Mouse (Mus musculus) layer of hippocampus, postnatal 36 days (tissue): ENCODE data around the gene Olfr1239. TPM values are rescaled to one million over a fixed set of nuclear protein-coding genes. Genes with fewer than 3 reads are reported as not detected.

Source experiments
- DNase-seq, 2 experiments: peaks; one replicate each; pipeline ENCODE4 v3.0.0; 2022
- total RNA-seq, 2 experiments: library from RNA; stranded (reverse); gene quantifications; 2 replicates each; pipeline ENCODE4 v1.2.3; 2021

The Olfr1239 gene
- total RNA-seq, result not detected

- DNase-seq, result no peak
Measured at GRCm38 (mm10) chr2:89420307-89420706, at the start of gene Olfr1239. Olfr1239 (minus strand) TSS chr2:89420407.

DNA sequence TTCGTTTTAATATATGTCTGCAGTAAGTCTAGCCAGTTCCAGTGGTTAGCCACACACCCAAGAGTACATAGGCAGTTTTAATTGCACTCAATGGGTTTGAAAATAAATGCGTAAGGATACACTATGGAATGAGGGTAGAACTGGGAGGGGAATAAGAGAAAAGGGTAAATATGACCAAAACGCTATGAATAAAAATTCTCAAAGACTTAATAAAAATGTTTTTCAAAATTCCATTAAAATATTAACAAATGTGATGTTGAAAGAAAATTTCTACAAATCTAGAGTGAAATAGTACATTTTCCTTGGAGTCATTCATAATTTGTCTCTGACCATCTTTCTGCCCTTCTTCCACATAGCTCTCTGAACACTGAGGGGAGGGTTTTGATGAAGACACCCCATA lies 22.7 kb upstream of the Olfr1239 start, which contains the start of gene Olfr1240:
Gene Olfr1240 (minus strand): TSS at position 101 of the 400 bp plus-strand sequence.
- no peak for DNase-seq

DNA sequence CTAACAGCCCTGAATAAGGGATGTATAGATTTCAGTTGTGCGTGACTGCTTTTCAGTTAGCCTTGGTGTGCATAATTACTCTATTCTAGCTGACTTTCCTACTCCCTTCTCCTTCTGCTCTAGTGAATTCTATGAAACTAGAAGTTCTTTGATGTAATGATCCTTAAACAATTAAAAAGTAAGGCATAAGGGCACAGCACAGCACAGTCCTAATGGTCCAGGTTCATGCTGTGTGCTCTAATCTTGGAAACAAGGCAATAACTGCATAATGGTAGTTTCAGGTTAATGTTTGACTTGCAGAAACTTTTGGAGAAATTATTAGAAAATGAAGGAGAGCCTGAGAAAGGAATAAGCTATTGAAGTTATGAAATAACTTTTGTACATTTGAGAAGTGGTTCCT lies 5.7 kb downstream of the Olfr1239 start:
- no peak for DNase-seq

DNA sequence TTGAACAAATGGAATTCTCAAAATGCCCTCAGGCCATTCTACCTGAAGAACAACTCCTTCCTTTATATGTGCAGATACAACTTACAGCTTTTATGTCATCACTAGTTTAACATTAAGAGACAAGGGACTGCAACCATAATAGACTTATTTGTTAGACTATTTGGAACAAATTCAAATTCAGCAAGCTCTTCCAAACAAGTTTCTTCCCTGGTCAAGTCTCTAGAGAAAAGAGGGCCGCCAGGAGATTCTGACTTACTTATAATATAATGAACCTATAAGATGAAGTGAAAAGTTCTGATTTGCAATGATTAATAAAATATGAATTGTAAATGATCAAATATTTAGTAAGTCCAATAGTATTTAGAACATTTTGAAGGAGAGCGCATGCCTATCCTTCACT lies 10.6 kb downstream of the Olfr1239 start, which contains the start of gene Olfr1238:
Gene Olfr1238 (minus strand): TSS at position 101 of the 400 bp plus-strand sequence.
- DNase-seq, result no peak

GRCm38 (mm10) chr2:89400882-89401281 lies 19.3 kb downstream of the Olfr1239 start:
- DNase-seq, result no peak

Other genes starting within 250 kb of the Olfr1239 start
- gene Olfr1225, start 245.7 kb downstream of the Olfr1239 start, total RNA-seq, result not detected
- not detected for gene Olfr1226, start 220.4 kb downstream of the Olfr1239 start, total RNA-seq
- not detected for gene Olfr1228, start 166.3 kb downstream of the Olfr1239 start, total RNA-seq
- gene Olfr1229, start 132.4 kb downstream of the Olfr1239 start, total RNA-seq, result not detected
- gene Olfr1230, start 123.1 kb downstream of the Olfr1239 start, total RNA-seq, result not detected
- not detected for gene Olfr1231, start 113.3 kb downstream of the Olfr1239 start, total RNA-seq
- gene Olfr1232, start 90.7 kb downstream of the Olfr1239 start, total RNA-seq, result not detected
- gene Olfr1233, start 78.0 kb downstream of the Olfr1239 start, total RNA-seq, result not detected
- gene Olfr1234, start 55.5 kb downstream of the Olfr1239 start, total RNA-seq, result not detected
- gene Olfr1238, start 10.7 kb downstream of the Olfr1239 start, total RNA-seq, result not detected
- not detected for gene Olfr1240, start 22.6 kb upstream of the Olfr1239 start, total RNA-seq
- not detected for gene Olfr1241, start 66.7 kb upstream of the Olfr1239 start, total RNA-seq
- gene Olfr1242, start 77.9 kb upstream of the Olfr1239 start, total RNA-seq, result not detected
- not detected for gene Olfr1243, start 111.1 kb upstream of the Olfr1239 start, total RNA-seq
- not detected for gene Olfr1245, start 158.0 kb upstream of the Olfr1239 start, total RNA-seq
- not detected for gene Olfr1246, start 172.8 kb upstream of the Olfr1239 start, total RNA-seq
- under 1 TPM; 0.08 to 0.10 TPM for gene Olfr1247, start 193.7 kb upstream of the Olfr1239 start, total RNA-seq
- not detected for gene Olfr1248, start 197.8 kb upstream of the Olfr1239 start, total RNA-seq
- gene Olfr1249, start 214.6 kb upstream of the Olfr1239 start, total RNA-seq, result not detected
- gene Olfr1250, start 241.1 kb upstream of the Olfr1239 start, total RNA-seq, result under 1 TPM in 1 of 2 experiments, not detected in 1; 0.10 TPM